Mouse (Mus musculus) lung, adult 18-20 months (tissue): Measurements from ENCODE around the gene Gm4131.
"Not testable (repeated sequence)": the region's sequence is repeated elsewhere in the genome, so short reads cannot be mapped to it uniquely, and the experiment has no call there.

ENCODE experiments used
- DNase-seq, 2 experiments: peaks; one replicate each; pipeline ENCODE4 v3.0.0; 2022; ENCODE audit warnings: mixed read lengths in 2 of 2

Gm4131 gene

DNA sequence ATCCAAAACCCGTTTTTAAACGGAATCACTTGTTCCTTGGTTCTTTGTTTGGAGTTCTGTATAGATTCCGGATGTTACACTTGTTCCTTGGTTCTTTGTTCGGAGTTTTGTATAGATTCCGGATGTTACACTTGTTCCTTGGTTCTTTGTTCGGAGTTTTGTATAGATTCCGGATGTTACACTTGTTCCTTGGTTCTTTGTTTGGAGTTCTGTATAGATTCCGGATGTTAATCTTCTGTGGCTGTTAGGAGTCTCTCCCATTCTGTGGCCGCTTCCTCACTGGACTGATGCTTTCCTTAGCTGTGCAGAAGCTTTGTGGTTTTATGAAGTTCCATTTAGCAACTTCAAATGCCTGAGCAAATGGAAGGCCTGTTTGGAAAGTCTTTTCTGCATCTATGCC is at the start of gene Gm4131:
Gm4131 (minus strand) TSS at position 101 of the 400 bp plus-strand sequence.
- DNase-seq, result not testable (repeated sequence)

- DNase-seq, result no peak
Measured at GRCm38 (mm10) chr14:62609904-62610303, 43.2 kb upstream of the Gm4131 start.

GRCm38 (mm10) chr14:62607791-62608196 is 41.1 kb upstream of the Gm4131 start:
- peak in 1 of 2 experiments; percentile 6 for DNase-seq

- DNase-seq, result no peak
Measured at GRCm38 (mm10) chr14:62602869-62603268, 36.1 kb upstream of the Gm4131 start.

- DNase-seq, result no peak
Measured at GRCm38 (mm10) chr14:62602271-62602670, 35.5 kb upstream of the Gm4131 start.

DNA sequence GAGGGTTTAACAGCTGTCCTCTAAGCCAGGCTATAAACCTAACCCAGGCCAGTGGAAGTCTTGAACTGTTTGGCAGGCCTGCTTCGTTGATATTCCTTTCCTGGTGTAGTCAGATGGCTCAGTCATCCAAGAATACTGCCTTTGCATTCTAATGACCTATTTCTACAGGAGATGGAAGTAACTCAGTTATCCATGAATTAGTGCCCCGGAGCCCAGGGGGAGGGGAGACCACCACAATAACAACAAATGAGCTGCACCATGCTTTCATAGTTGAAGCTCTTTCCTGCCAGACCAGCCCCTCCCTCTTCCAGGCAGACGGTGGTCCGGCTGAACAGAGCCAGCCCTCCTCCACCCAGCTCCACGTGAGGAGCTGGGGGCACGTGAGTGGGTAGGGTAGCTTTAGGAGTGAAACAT is 33.4 kb upstream of the Gm4131 start:
- DNase-seq, result no peak

DNA sequence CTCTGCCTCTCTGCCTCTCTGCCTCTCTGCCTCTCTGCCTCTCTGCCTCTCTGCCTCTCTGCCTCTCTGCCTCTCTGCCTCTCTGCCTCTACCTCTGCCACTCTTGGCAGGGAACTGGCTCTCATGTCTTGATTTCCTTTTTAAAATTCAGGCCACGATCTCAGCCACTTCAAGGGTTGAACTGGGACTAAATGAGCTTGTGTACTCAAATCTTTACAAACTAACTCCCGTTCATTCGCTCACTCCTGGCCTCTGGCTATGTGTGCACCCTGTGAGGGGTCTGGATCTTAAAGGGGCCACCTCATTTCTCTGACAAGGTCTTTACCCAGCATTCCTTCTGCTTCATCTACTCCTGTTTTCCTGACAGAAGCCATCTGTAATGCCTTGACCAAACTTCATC is 18.6 kb upstream of the Gm4131 start:
- DNase-seq, result no peak

DNA sequence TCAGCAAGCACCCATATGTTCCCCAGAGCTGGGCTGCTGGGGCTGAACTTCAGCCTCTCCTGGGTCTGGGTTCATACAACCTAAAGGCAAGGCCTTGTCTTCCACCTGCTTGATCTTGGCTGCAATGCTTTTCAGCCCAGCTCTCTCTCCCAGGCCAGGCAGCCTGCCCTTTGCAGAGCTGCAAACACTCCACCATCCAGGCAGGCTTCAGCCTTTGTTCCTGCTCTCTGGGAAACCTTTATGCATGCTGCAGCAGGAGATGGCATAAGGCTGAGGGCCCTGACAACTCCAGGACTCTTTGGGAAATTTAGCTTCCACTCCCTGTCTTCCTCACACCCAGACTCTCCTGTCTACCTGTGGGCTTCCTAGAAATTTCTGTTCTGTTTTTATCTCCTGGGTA is 17.9 kb upstream of the Gm4131 start:
- DNase-seq, result no peak

DNA sequence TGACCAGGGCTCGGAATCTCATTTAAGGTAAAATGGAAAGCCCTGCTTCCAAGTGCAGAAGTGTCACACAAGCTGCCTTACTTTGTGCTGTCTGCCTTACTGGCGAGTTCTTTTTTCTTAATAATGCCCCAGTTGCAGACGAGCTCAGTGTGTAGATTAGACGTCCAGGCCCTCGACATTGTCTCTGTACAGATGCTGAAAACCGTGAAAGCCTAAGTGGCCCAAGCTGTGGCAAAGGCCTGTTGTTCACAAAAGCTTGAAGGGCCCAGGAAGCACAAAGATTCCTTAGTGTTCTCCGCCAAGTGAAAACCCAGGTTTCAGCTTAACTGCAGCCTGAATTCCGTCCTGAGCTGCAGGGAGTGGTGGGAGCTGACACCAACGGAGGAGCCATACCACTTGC is 15.0 kb upstream of the Gm4131 start:
- no peak for DNase-seq

GRCm38 (mm10) chr14:62580945-62581344 is 14.2 kb upstream of the Gm4131 start:
- no peak for DNase-seq

DNA sequence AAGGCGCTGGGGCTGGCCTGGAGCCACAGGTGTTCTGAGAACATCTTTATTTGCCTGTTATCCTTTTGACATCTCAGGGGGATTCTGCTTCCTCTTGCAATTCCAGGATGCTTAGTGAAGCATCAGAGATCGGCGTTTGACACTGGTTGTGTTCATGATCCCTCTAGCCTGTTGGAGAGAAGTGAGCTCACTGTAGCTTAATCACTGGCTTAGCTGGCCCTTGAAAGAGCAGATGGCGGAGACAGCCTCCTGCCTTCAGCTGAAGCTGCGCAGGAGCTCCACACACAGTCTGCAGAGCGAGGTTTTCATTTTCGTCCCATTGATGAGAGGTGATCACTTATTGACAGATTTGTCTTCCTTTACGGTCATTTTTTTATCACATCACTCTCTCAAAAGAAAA is 9.1 kb upstream of the Gm4131 start:
- no peak for DNase-seq

GRCm38 (mm10) chr14:62574906-62575305 is 8.2 kb upstream of the Gm4131 start:
- DNase-seq, result no peak

GRCm38 (mm10) chr14:62573454-62573853 is 6.7 kb upstream of the Gm4131 start:
- no peak for DNase-seq

DNA sequence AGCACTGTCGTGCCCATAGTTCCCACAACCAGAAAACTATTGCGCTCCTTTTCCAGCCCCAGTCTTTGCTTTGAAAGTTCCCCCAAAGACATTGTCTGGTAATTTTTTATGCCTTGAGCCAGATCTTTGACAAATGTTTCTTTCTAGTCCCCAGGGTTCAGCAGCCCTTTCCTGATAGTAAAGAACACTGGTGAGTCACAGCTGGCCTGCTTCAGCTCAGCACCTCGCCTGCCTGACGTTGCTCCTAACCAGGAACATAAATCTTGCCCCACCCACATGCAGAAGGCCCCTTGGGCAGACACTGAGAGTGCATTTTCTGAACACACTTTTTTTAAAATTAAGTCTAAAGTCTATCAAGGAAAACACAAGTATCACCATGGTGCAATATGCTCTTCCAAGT is 3.6 kb upstream of the Gm4131 start:
- DNase-seq, result peak; percentile 12 to 24

- no peak for DNase-seq
Measured at GRCm38 (mm10) chr14:62569463-62569862, 2.7 kb upstream of the Gm4131 start.

DNA sequence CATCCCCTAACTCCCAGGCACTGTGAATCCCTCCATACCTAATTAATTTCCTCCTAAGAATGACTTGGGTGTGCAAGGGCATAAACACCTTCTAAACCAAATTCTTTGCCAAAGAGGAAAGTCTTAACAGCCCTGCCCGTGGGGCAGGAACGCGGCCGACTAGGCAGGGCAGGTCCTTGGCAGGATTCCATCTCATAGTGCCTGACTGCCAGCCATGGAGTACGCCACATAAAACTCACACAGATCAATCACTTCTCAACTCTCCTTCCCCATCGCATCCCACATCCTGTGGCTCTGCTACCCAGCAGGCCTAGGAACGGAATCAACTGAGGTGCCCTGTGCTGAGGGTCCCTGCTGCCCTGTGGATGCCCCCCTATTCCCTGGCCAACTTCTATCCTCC is 3.0 kb downstream of the Gm4131 start:
- peak; percentile 10 to 18 for DNase-seq

DNA sequence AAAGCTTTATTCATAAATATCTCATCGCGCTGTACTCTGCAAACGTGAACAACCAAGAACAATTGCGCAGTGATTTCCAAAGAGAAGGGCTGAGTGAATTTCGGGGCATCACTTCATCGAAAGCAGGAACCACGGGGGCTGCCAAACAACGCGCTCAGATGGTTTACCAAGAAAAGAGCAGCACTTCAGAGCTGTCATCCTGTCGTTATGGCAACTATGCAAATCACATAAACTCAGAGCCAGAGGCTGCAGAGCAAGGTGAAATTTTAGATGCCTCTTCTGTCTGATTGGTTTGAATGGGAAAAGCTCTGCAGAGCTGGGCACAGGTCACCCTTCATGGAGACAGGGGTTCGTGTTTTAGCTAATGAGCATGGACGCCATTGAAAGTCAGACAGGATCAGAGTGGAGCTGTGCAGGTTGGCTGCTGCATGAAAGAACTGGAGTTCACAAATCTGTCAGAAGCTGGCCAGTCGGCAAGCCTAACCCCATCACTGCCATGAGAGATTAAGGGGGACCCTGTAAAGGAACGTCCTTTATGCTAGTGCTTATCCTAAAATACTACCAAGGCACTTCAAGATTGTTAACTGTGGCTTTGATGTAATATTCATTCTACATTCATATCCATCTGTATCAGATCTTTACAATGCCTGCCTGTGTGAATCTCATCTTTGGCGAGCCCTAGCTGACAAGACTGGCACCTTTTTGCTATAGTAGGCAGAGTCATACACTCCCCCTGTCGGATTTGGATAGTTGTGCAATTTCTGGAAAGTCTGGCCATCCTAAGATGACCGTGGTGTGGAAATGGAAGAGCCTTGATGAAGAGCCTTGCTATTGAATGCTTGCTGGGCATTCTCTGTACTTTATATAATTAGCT is 4.6 kb downstream of the Gm4131 start:
- no peak for DNase-seq

DNA sequence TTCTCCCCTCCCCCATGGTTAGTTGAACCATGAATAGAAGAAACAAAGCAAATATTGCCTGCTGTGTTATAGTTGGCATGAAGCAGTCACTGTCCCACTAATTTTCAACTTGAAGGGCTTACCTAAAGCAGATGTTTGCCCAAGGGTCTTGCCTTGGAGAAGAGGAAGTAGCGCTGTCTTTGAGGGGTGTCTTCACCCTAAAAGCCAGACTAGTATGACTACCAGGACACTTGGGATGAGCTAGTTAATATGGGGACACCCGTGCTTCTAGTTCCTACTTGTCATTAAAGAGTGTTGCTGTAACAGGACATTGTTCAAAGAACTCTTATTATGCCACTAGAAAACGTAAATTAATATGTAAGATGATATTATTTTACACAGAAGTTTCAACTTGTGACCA is 9.6 kb downstream of the Gm4131 start:
- no peak for DNase-seq

- DNase-seq, result no peak
Measured at GRCm38 (mm10) chr14:62555840-62556810, 10.6 kb downstream of the Gm4131 start.

DNA sequence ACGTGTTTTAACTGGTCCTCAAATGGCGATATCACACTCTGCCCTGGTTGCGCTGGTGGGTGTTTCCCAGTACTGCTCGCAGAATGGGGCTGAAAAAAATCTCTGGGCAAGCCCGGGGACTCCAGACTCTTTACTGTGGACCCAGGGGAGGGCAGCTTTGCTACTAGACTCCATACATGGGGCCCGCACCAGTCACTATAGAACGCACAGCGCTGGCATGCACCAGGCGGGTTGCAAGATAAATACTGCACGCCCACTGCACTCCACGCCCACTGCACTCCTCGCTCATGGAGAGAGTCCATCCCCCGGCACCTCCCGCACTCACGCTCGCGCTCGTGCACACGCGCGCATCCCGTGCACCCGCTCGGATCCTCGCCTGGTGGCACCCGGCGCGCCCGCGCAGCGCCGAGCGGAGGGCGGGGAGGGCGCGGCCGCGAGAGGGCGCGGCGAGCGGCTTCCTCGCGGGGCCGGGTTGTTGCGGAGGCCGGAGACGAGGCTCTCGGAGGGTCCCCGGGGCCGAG is 11.4 kb downstream of the Gm4131 start, which contains the start of gene Fam124a:
Fam124a (plus strand) TSS at position 429 of the 521 bp plus-strand sequence.
- peak; percentile 66 to 67 for DNase-seq

DNA sequence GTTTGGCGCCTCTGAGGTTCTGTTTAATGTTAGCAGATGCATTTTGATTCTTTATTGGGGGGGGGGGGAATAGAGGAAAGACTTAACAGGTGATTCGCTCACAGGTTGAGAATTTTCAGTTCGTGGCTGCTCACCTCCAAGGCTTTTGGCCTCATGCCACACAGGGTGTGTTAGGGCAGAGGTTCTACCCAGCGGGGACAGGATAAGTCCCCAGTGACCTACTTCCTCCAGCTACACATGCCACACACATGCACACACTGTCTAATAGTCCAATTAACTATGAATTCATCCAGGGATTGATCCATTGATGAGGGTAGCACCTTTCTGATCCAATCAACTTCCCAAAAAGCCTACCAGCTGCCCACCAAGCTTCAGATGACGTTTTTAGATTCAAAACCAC is 12.9 kb downstream of the Gm4131 start:
- no peak for DNase-seq

GRCm38 (mm10) chr14:62552771-62553170 is 13.9 kb downstream of the Gm4131 start:
- DNase-seq, result no peak

GRCm38 (mm10) chr14:62550121-62550520 is 16.6 kb downstream of the Gm4131 start:
- no peak for DNase-seq
